Mouse (Mus musculus) megakaryocyte, embryonic 14.5 days (primary cell): ENCODE data around the gene Lpar4.

Experiments
- FLI1 ChIP-seq: IDR thresholded peaks from 2 replicates; pipeline ENCODE4 v1.6.1; 2012; ENCODE audit warnings: low read length, inconsistent platforms, mixed read lengths
- GATA1 ChIP-seq: IDR thresholded peaks from 3 replicates; pipeline ENCODE4 v1.6.1; 2012; ENCODE audit warnings: mixed read lengths, low read length, inconsistent platforms, borderline replicate concordance

DNA sequence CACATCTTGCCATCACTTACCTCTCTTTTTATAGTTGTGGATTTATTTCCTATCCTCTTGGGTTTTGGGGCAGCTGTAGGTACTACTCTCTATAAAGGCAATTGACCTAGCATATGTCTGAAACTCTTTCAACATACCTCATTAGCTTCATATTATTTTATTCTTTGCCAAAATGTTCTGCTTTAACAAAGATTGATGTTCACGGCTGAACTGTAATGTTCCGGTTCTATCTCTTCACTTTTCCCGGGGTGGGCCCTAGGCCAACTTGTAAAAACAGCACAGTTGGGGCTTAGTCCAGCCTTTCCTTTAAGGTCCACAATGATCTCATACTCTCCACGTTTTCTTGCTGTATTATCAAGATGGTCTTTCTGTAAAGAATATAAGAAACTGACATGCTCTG is 48.1 kb upstream of the Lpar4 start:
- TF ChIP-seq GATA1 (no peak), FLI1 (no peak)
